In genomic region chr3:148167556-148167955, GRCm38 (mm10) we compare ENCODE assay signal across 19 mouse cellular contexts.
DNase-seq lines count a peak whose midpoint lies in the region; ATAC-seq and TF ChIP-seq lines count a peak whose summit lies in the region.
"Had no signal": no experiment of that assay in that cellular context is flagged by ENCODE, and none has a peak within 500 bp of the region (broad histone marks: within the 10 kb centered on the region; RNA-seq: fewer than 3 reads in every experiment).

No protein-coding gene starts in this region.

- TF ChIP-seq CTCF in liver, adult 2 months (IDR thresholded peaks at IDR 0.05; ENCODE audit: low read depth, low read length), result no peak
- TF ChIP-seq CTCF in brain, embryonic 14.5 days (IDR thresholded peaks at IDR 0.05; ENCODE audit: borderline replicate concordance, extremely low read depth, insufficient read depth, insufficient read length), result no peak

- no peaks in the 10 kb centered on the region for H3K27me3 ChIP-seq in forebrain, embryonic 14.5 days (replicated peaks; ENCODE audit: control insufficient read depth, insufficient read depth, low read length)
- no peaks in the 10 kb centered on the region for H3K27me3 ChIP-seq in forebrain, embryonic 10.5 days (ENCODE audit: poor library complexity, severe bottlenecking)
- H3K27me3 ChIP-seq in liver, adult 2 months (ENCODE audit: control insufficient read depth, insufficient read depth, low read length), result no peaks in the 10 kb centered on the region
- no peaks in the 10 kb centered on the region for H3K27me3 ChIP-seq in liver, embryonic 12.5 days (replicated peaks)
- H3K27me3 ChIP-seq in hindbrain, embryonic 14.5 days (ENCODE audit: control insufficient read depth, insufficient read depth, low read length), result no peaks in the 10 kb centered on the region
- H3K27me3 ChIP-seq: CH12.LX; heart, embryonic 13.5 days had no signal

- H3K4me3 ChIP-seq in forebrain, embryonic 14.5 days (ENCODE audit: low read depth, low read length), result no peak overlapping the region
- no peak overlapping the region for H3K4me3 ChIP-seq in forebrain, embryonic 10.5 days
- no peak overlapping the region for H3K4me3 ChIP-seq in liver, adult 2 months (ENCODE audit: insufficient read depth, low read depth, low read length)
- no peak overlapping the region for H3K4me3 ChIP-seq in liver, embryonic 12.5 days
- H3K4me3 ChIP-seq in hindbrain, embryonic 14.5 days (replicated peaks; ENCODE audit: low read length), result no peak overlapping the region
- H3K4me3 ChIP-seq: heart, embryonic 13.5 days had no signal

- H3K9ac ChIP-seq in forebrain, embryonic 14.5 days (ENCODE audit: low read length), result no peak overlapping the region
- H3K9ac ChIP-seq in liver, adult 2 months (ENCODE audit: low read depth, low read length), result no peak overlapping the region
- H3K9ac ChIP-seq in liver, embryonic 12.5 days, result no peak overlapping the region
- H3K9ac ChIP-seq in hindbrain, embryonic 14.5 days, result no peak overlapping the region
- H3K9ac ChIP-seq: heart, embryonic 13.5 days had no signal

- no peak overlapping the region for H3K27ac ChIP-seq in forebrain, embryonic 14.5 days (ENCODE audit: low read depth, low read length)
- H3K27ac ChIP-seq in forebrain, embryonic 10.5 days, result no peak overlapping the region
- no peak overlapping the region for H3K27ac ChIP-seq in liver, adult 2 months (replicated peaks; ENCODE audit: insufficient read depth, low read depth, low read length)
- no peak overlapping the region for H3K27ac ChIP-seq in liver, embryonic 12.5 days
- no peak overlapping the region for H3K27ac ChIP-seq in hindbrain, embryonic 14.5 days
- H3K27ac ChIP-seq: heart, embryonic 13.5 days had no signal

- 72% methylated on average over 1 of the region's 1 CpGs for WGBS in forebrain, embryonic 14.5 days
- 90% methylated on average over 1 of the region's 1 CpGs for WGBS in forebrain, embryonic 10.5 days
- WGBS in liver, adult 2 months, result 53% methylated on average over 1 of the region's 1 CpGs
- 56% methylated on average over 1 of the region's 1 CpGs for WGBS in liver, embryonic 12.5 days (ENCODE audit: insufficient replicate concordance)
- WGBS in hindbrain, embryonic 14.5 days, result 80% methylated on average over 1 of the region's 1 CpGs

- no peak overlapping the region for H3K4me2 ChIP-seq in forebrain, embryonic 14.5 days (ENCODE audit: low read length)
- no peak overlapping the region for H3K4me2 ChIP-seq in liver, embryonic 12.5 days
- no peak overlapping the region for H3K4me2 ChIP-seq in hindbrain, embryonic 14.5 days (replicated peaks)
- H3K4me2 ChIP-seq: heart, embryonic 13.5 days had no signal

- no peak for TF ChIP-seq POLR2A in liver, adult 2 months (IDR thresholded peaks at IDR 0.05; ENCODE audit: extremely low read depth, insufficient read depth, low read length)
- no peak for TF ChIP-seq POLR2A in brain, embryonic 14.5 days (IDR thresholded peaks at IDR 0.05; ENCODE audit: borderline replicate concordance, extremely low read depth, insufficient read depth, insufficient read length, poor library complexity, severe bottlenecking)

- no peaks in the 10 kb centered on the region for H3K9me3 ChIP-seq in forebrain, embryonic 14.5 days (replicated peaks; ENCODE audit: control insufficient read depth, low read length)
- H3K9me3 ChIP-seq in forebrain, embryonic 10.5 days, result no peaks in the 10 kb centered on the region
- no peaks in the 10 kb centered on the region for H3K9me3 ChIP-seq in liver, embryonic 12.5 days (replicated peaks)
- no peaks in the 10 kb centered on the region for H3K9me3 ChIP-seq in hindbrain, embryonic 14.5 days (ENCODE audit: control insufficient read depth, low read length)
- H3K9me3 ChIP-seq: heart, embryonic 13.5 days had no signal

- no peaks in the 10 kb centered on the region for H3K79me2 ChIP-seq in liver, adult 2 months (ENCODE audit: control insufficient read depth, insufficient read depth, low read length)

- ATAC-seq in forebrain, embryonic 14.5 days, result peak; percentile 48; the same call in 1 of the 2 replicates
- ATAC-seq in liver, embryonic 12.5 days, result no peak
- no peak for ATAC-seq in hindbrain, embryonic 14.5 days (ENCODE audit: low FRiP score)
- ATAC-seq: hindbrain, embryonic 16.5 days; inflammation-experienced regulatory T-cells, adult 6 months; intestine, postnatal 0 days had no signal

- DNase-seq in forebrain, embryonic 14.5 days (ENCODE audit: low spot score), result peak; percentile 76
- DNase-seq in forebrain, embryonic 10.5 days (ENCODE audit: extremely low spot score, low spot score), result no peak
- DNase-seq in liver, adult 2 months (ENCODE audit: extremely low read depth, low read depth, low spot score), result peak; percentile 83
- DNase-seq in brain, embryonic 14.5 days (ENCODE audit: low read depth), result peak; percentile 76
- DNase-seq in hindbrain, embryonic 14.5 days (ENCODE audit: low spot score), result no peak
- DNase-seq in spleen, postnatal 10 days (ENCODE audit: low spot score in 2 of 2), result no peak
- DNase-seq: adrenal gland, adult 8-10 months; adrenal gland, postnatal 36 days; cerebellum, adult 18-20 months; cerebellum, postnatal 10 days; gastrocnemius, postnatal 14 days; heart, postnatal 36 days; kidney, adult 8-10 months had no signal

- H3K36me3 ChIP-seq in forebrain, embryonic 14.5 days (ENCODE audit: control insufficient read depth, insufficient read depth, low read length), result no peaks in the 10 kb centered on the region
- H3K36me3 ChIP-seq in forebrain, embryonic 10.5 days (replicated peaks), result no peaks in the 10 kb centered on the region
- H3K36me3 ChIP-seq in liver, adult 2 months (ENCODE audit: control insufficient read depth, insufficient read depth, low read length), result no peaks in the 10 kb centered on the region
- no peaks in the 10 kb centered on the region for H3K36me3 ChIP-seq in liver, embryonic 12.5 days
- H3K36me3 ChIP-seq in hindbrain, embryonic 14.5 days (replicated peaks; ENCODE audit: control insufficient read depth, insufficient read depth), result no peaks in the 10 kb centered on the region
- H3K36me3 ChIP-seq: heart, embryonic 13.5 days had no signal

- no peaks in the 10 kb centered on the region for H3K4me1 ChIP-seq in forebrain, embryonic 14.5 days (ENCODE audit: control insufficient read depth, insufficient read depth, low read length)
- no peaks in the 10 kb centered on the region for H3K4me1 ChIP-seq in forebrain, embryonic 10.5 days
- no peaks in the 10 kb centered on the region for H3K4me1 ChIP-seq in liver, adult 2 months (ENCODE audit: control insufficient read depth, insufficient read depth, low read length)
- H3K4me1 ChIP-seq in liver, embryonic 12.5 days, result no peaks in the 10 kb centered on the region
- H3K4me1 ChIP-seq in hindbrain, embryonic 14.5 days (replicated peaks; ENCODE audit: control insufficient read depth, insufficient read depth, low read length), result no peaks in the 10 kb centered on the region
- H3K4me1 ChIP-seq: heart, embryonic 13.5 days had no signal

Comparison
In these comparisons a context has a peak if more than half of its experiments do, and no peak if none do; other contexts are left out.
1. DNase-seq: peak in forebrain, embryonic 14.5 days (single experiment), liver, adult 2 months (single experiment) and brain, embryonic 14.5 days (single experiment); none in forebrain, embryonic 10.5 days (single experiment), hindbrain, embryonic 14.5 days (single experiment) and spleen, postnatal 10 days (0 of 2).